Mouse (Mus musculus) brain, embryonic 14.5 days (tissue): ENCODE measurements at regions not wholly inside any gene's neighbourhood (a gene's known extent, or its start where the extent isn't known, plus 50 kb on each side); places are given as distances from the start of the nearest gene placed in this dataset.

Experiments
- DNase-seq: peaks from one replicate; pipeline ENCODE4 v3.0.0-alpha.2; 2011; ENCODE audit warnings: low read depth
- CTCF ChIP-seq: fragments of 200-500 bp; IDR thresholded peaks from 2 replicates; pipeline ENCODE4 v1.5.1; 2012; ENCODE audit warnings: inconsistent platforms, mild to moderate bottlenecking, moderate library complexity, borderline replicate concordance; ENCODE audit not compliant: insufficient read depth, insufficient read length; ENCODE audit errors: extremely low read depth
- POLR2A ChIP-seq: fragments of 200-500 bp; IDR thresholded peaks from 2 replicates; pipeline ENCODE4 v1.6.1; 2012; ENCODE audit warnings: mild to moderate bottlenecking, inconsistent platforms, borderline replicate concordance; ENCODE audit not compliant: poor library complexity, insufficient read depth, insufficient read length, severe bottlenecking; ENCODE audit errors: extremely low read depth

DNA sequence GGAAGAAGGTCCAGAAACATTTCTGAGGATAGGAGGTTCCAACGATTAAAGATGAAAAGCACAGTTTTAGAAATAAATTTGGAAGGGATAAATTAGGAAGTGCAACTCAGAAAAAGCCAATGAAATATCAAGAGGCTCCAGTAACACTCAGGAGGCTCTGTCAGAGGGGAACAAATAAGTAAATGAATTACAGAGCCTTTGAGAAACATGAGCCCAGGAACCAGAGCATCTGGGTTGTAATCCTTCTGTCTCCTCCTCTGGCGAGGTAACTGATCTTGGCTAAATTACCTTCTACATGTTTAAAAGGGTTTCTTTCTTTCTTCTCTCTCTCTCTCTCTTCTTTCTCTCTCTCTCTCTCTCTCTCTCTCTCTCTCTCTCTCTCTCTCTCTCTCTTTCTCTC lies 53.2 kb upstream of the Robo2 start:
- peak; percentile 26 for DNase-seq
- TF ChIP-seq CTCF = no peak
- TF ChIP-seq POLR2A = no peak

DNA sequence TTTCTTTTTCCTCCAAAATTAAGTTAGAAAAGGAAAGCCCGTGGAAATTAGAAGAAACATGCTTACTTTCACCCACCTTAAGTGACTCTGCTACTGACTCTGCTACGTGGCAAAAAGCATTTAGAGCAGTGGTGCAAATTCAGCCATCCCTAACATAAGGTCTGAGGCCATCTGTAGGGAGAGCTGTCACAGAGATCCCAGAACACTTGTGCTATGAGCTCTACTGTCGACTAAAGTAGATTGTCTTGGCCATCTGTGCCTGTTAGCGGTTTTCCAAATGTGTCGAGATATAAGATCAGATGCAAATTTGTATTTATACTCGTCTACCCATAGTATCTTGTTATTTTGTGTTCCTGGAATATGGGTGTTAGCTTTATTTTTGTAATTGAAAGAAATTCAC lies 52.7 kb upstream of the Robo2 start:
- DNase-seq = peak; percentile 87
- no peak for TF ChIP-seq CTCF
- TF ChIP-seq POLR2A = no peak

DNA sequence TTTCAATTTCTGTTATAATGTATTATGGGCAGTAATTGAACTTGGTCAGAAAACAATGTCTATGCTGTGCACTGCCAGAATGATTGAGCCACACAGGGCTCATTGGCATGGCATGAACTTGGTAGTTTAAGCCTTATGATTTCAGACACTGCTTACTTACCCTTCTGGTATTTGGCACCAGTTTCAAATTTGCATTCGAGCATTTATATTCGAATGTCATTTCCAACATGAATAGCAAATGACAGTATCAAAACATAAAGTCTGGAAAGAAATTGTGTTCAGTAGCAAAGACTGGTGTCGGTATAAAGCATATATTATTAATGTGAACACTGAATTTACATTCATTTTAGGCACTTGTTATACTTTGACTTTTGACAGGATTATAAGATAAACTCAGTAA lies 50.8 kb upstream of the Robo2 start:
- DNase-seq = peak; percentile 61
- TF ChIP-seq POLR2A = no peak
- TF ChIP-seq CTCF = no peak
